Mouse (Mus musculus) lung, embryonic 16.5 days (tissue): ENCODE measurements around the gene Zfp553. TPM values are rescaled to one million over a fixed set of nuclear protein-coding genes. Genes with fewer than 3 reads are reported as not detected.

Experiments used
- ATAC-seq: fragments of 200-750 bp; cut with Nextera tagmentation; 2 replicates; pipeline ENCODE4 v1.8.0; 2017; ENCODE audit warnings: low read depth, mild to moderate bottlenecking, moderate library complexity
- H3K27ac ChIP-seq: fragments of 300-500 bp; sonication (generic); 2 replicates; pipeline ENCODE4 v1.5.1; 2014; ENCODE audit warnings: mild to moderate bottlenecking, control low read depth, low read length
- H3K27me3 ChIP-seq: fragments of 300-500 bp; sonication (generic); 2 replicates; pipeline ENCODE4 v1.6.1; 2014; ENCODE audit warnings: low read depth, low read length, mixed read lengths; ENCODE audit not compliant: control insufficient read depth, insufficient read depth
- H3K36me3 ChIP-seq: fragments of 300-500 bp; sonication (generic); 2 replicates; pipeline ENCODE4 v1.6.1; 2014; ENCODE audit warnings: low read length; ENCODE audit not compliant: control insufficient read depth, insufficient read depth
- H3K4me1 ChIP-seq: fragments of 300-500 bp; sonication (generic); replicated peaks from 2 replicates; pipeline ENCODE4 v1.6.1; 2014; ENCODE audit warnings: low read length, mixed read lengths; ENCODE audit not compliant: control insufficient read depth, insufficient read depth
- H3K4me2 ChIP-seq: fragments of 300-500 bp; sonication (generic); 2 replicates; pipeline ENCODE4 v1.6.1; 2014; ENCODE audit warnings: low read depth, low read length, control low read depth
- H3K4me3 ChIP-seq: fragments of 300-500 bp; sonication (generic); 2 replicates; pipeline ENCODE4 v1.5.1; 2014; ENCODE audit warnings: mild to moderate bottlenecking, low read length, control low read depth
- H3K9ac ChIP-seq: fragments of 300-500 bp; sonication (generic); 2 replicates; pipeline ENCODE4 v1.6.1; 2014; ENCODE audit warnings: low read length, control low read depth
- H3K9me3 ChIP-seq: fragments of 300-500 bp; sonication (generic); 2 replicates; pipeline ENCODE4 v1.6.1; 2016; ENCODE audit warnings: low read length; ENCODE audit not compliant: control insufficient read depth
- WGBS: fragments of 180-500 bp; shearing (Covaris S2); extraction: QIAGEN DNeasy Blood & Tissue Kit; methylation state at CpG from one replicate; pipeline ENCODE4 v1.1.7; 2014; 5-methylcytosine and 5-hydroxymethylcytosine counted together
- polyA plus RNA-seq: library from polyadenylated mRNA; unstranded; fragments of >200 nt; fragmentation: Nextera tagmentation; extraction: Ambion mirVana; gene quantifications from 2 replicates; pipeline ENCODE4 v1.2.1, GENCODE M21; 2015

Zfp553 gene
- polyA plus RNA-seq, 1 experiment from 2014 or later, result 27.7 TPM

DNA sequence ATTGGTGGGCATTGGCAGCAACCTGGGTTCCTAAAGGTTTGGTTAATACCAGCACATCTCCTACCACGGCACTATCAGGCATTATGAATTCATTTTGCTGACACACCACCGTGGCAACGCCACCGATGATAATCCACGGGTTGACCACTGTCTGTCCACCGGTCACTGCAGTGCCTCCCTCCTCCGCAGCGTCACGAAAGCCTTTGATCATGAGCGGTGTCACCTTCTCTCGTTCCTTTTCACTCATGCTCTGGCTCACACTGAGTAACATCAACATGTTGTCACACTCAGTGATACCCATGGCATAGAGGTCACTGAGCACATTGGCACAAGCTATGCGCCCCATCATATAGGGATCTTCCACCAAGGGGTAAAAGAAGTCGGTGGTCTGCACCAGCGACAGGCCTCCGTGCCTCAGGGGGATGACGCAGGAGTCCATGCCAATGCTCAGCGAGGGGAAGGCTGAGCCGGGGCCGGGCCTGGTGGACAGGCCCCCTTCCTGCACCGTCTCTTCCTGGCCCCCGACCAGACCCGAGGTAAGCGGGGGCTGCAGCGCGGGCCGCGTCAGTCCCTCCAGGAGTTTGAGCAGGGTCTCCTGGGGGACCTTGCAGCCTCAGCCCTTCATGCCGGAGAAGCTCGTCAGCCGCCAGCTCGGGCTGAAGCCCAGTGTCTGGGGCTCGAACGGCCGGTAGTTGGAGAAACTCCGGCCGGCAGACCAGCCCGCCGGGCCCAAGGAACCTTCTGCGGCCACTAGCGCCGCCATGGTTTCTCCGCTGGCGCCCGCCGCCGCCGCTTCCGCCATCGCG lies 40.5 kb downstream of the Zfp553 start:
- ATAC-seq, result peak; percentile 75
- Histone ChIP-seq H3K4me3 (peak overlapping the region; percentile 97), H3K27ac (peak overlapping the region; percentile 80), H3K4me2 (peak overlapping the region; percentile 91), H3K9ac (peak overlapping the region; percentile 96), H3K27me3 (no peaks in the 10 kb centered on the region), H3K9me3 (no peaks in the 10 kb centered on the region), H3K4me1 (peaks cover 17% of the 10 kb centered on the region), H3K36me3 (peaks cover 15% of the 10 kb centered on the region; the same call in 1 of the 2 replicates)
- 11% methylated on average over 46 of the region's 50 CpGs for WGBS

DNA sequence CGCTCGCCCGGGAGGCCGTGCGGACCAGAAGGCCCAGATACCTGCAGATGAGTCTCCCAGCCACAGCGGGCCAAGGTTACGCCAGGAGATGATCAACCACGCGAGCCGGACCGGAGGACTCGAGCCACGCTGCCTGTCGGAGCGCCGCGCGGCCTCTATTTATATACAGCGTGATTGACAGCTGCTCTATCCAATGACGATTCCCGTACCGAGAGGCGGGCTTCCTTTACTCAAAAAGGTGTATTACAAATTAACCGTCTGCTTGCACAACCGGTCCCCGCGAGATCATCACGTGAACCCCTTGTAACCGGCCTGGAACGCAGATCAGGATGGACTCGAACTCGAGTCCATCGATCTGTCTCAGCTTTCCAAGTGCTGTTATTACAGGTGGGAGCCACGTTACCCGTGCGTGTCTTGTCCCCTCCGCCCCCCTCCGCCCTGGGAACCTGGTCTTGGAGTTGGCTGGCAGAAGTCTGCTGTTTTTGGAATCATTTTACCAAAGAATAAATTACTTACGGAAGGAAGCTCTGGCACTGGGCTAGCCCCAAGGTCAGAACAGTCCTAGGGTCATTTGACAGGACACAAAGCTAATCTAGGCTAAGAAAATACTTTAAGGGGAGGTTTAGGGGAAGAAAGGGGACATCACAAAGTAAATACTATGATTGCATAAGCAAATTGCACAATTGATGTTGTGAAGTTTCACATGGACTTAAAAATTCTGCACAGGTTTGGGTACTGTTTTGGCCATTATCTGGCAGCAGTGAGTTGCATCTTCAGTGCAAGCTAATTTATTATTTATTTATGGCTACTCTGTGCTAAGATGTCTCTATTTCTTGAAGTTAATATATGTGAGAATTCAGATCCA lies 41.3 kb downstream of the Zfp553 start, which contains the start of gene Sephs2:
Gene Sephs2 (minus strand): TSS at position 131 of the 865 bp plus-strand sequence.
- H3K36me3 ChIP-seq, result peaks cover 13% of the 10 kb centered on the region; the same call in 1 of the 2 replicates
- no peaks in the 10 kb centered on the region for H3K9me3 ChIP-seq
- H3K27ac ChIP-seq, result peak within 1 kb of the TSS; percentile 80
- peak within 1 kb of the TSS; percentile 91 for H3K4me2 ChIP-seq
- peak within 1 kb of the TSS; percentile 97 for H3K4me3 ChIP-seq
- H3K9ac ChIP-seq, result peak within 1 kb of the TSS; percentile 96
- under 1% methylated on average over 39 of the region's 39 CpGs for WGBS
- H3K4me1 ChIP-seq, result peaks cover 17% of the 10 kb centered on the region
- ATAC-seq, result peak; percentile 93
- H3K27me3 ChIP-seq, result no peaks in the 10 kb centered on the region

DNA sequence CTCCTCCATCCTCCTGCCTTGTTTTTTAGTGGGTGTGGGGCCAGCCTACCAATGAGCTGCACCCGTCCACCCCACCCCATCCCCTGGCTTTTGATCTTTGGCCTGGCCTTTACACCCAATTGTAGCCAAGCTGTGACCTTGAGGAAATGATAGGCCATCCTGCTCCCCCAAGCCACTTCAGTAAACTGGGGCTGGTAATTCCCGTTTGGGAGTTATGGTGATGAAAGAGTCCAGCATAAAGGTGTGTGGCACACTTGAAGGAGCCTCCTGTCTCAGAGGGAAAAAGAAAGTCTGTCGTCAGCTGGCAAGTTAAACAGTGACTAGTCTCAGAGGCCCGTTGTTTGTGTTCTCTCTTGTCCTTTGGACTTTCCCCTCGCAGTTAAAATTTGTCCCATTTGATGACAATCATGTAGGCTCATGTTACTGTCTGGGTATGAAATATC lies 43.7 kb downstream of the Zfp553 start:
- Histone ChIP-seq H3K4me3 (no peak overlapping the region), H3K4me2 (no peak overlapping the region), H3K9ac (no peak overlapping the region), H3K36me3 (peaks cover 5% of the 10 kb centered on the region; the same call in 1 of the 2 replicates), H3K27ac (no peak overlapping the region), H3K4me1 (peaks cover 17% of the 10 kb centered on the region), H3K27me3 (no peaks in the 10 kb centered on the region), H3K9me3 (no peaks in the 10 kb centered on the region)
- WGBS, result 39% methylated on average over 5 of the region's 5 CpGs
- ATAC-seq, result no peak

DNA sequence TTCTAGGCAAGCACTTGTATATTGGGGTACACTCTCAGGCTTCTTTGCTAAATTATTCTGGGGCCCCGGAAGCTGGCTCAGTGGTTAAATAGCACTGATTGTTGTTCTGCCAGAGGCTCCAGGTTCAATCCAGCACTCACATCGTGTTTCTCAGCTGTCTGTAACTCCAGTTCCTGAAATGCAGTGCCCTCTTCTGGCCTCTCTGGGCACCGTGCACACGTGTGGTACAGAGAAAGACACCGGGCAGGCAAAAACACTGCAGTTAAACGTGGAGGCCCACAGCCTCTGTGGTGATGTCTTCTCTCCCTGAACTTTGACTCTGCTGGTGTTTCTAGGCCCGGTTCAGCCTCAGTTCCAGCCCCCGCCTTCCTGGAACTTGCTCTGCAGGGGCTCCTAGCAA lies 45.5 kb downstream of the Zfp553 start:
- Histone ChIP-seq H3K27me3 (no peaks in the 10 kb centered on the region), H3K4me1 (peaks cover 5% of the 10 kb centered on the region; the same call in 1 of the 2 replicates), H3K36me3 (no peaks in the 10 kb centered on the region), H3K4me3 (no peak overlapping the region), H3K4me2 (no peak overlapping the region), H3K9ac (no peak overlapping the region), H3K27ac (no peak overlapping the region), H3K9me3 (no peaks in the 10 kb centered on the region)
- WGBS, result 14% methylated on average over 8 of the region's 8 CpGs
- ATAC-seq, result no peak

DNA sequence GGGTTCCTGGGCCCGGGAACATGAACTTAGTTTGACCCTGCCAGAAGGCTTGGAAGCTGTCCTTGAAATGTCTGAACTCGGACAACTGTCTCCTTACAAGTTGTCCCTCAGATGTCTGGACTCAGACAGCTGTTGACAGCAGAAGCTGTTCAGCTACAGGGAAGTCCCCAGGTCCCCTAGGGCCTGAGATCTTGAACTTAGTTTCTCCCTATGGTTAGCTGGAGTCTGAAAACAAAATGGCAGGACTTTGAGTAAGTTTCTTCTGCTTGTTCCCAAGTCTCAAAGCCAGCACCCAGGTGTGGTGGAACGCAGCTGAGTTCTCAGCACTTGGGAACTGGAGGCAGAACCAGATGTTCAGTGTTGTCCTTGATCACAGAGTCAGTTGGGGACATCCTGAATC lies 47.2 kb downstream of the Zfp553 start:
- WGBS, result 41% methylated on average over 3 of the region's 3 CpGs
- H3K4me1 ChIP-seq, result no peaks in the 10 kb centered on the region
- H3K9me3 ChIP-seq, result no peaks in the 10 kb centered on the region
- ATAC-seq, result no peak
- no peak overlapping the region for H3K9ac ChIP-seq
- no peaks in the 10 kb centered on the region for H3K27me3 ChIP-seq
- no peak overlapping the region for H3K4me3 ChIP-seq
- H3K36me3 ChIP-seq, result no peaks in the 10 kb centered on the region
- no peak overlapping the region for H3K27ac ChIP-seq
- no peak overlapping the region for H3K4me2 ChIP-seq

DNA sequence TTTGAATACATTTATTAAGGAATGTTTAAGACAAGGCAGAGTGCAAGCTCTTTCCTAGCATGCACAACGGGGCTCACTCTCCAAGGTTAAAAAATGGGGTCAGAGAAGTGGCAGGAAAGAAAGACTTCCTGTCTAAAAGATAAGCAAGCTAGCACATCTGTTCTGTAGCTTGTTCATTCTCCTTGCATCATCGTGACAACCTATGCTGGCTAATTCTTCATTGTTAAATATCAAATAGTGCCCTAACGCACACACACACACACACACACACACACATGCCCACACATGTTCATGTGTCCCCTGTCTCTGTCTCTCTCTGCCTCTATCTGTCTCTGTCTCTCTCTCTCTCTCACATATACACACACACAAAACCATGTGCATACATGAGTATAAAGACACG lies 48.3 kb downstream of the Zfp553 start:
- Histone ChIP-seq H3K4me3 (no peak overlapping the region), H3K4me2 (no peak overlapping the region), H3K27ac (no peak overlapping the region), H3K36me3 (no peaks in the 10 kb centered on the region), H3K9ac (no peak overlapping the region), H3K4me1 (no peaks in the 10 kb centered on the region), H3K27me3 (no peaks in the 10 kb centered on the region), H3K9me3 (no peaks in the 10 kb centered on the region)
- 37% methylated on average over 4 of the region's 4 CpGs for WGBS
- ATAC-seq, result no peak

DNA sequence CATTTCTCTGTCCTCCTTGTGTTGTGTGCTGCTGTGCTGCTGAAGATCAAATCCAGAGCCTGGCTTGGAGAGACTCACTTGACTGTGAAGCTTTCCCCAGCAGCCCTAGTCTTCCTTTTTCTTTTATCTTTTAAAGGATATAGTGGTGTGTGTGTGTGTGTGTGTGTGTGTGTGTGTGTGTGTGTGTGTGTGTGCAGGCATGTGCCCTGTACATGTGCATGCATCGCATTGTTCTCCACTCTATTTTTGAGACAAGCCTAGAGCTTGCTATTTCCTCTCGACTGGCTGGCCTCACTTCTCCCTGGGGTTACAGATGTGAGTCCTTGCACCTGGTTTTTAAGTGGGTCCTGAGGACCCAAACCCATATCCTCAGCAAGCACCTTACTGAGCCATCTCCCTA lies 49.3 kb downstream of the Zfp553 start:
- 79% methylated on average over 2 of the region's 2 CpGs for WGBS
- Histone ChIP-seq H3K4me3 (no peak overlapping the region), H3K4me2 (no peak overlapping the region)

DNA sequence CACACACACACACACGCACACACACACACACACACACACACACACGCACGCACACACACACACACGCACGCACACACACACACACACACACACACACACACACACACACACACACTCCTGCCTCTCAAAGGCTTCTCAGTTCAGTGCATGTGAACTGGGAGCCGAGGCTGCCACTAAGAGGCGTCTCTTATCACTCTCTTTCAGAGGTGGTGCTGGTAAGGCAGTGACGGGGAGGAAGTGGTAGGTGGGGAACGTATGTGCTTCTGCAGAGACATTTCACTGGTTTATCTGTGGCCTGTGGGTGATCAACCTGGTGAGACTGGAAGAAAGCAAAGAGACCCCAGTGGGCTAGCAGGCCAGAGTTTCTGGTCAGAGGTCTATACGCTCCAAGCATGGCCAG lies 52.3 kb downstream of the Zfp553 start:
- no peaks in the 10 kb centered on the region for H3K27me3 ChIP-seq
- H3K4me1 ChIP-seq, result no peaks in the 10 kb centered on the region
- peaks cover 4% of the 10 kb centered on the region; the same call in 1 of the 2 replicates for H3K9me3 ChIP-seq
- no peak overlapping the region for H3K9ac ChIP-seq
- no peaks in the 10 kb centered on the region for H3K36me3 ChIP-seq
- H3K4me2 ChIP-seq, result no peak overlapping the region
- WGBS, result 52% methylated on average over 6 of the region's 10 CpGs
- no peak overlapping the region for H3K4me3 ChIP-seq
- ATAC-seq, result no peak
- no peak overlapping the region for H3K27ac ChIP-seq

More for the DNA sequence above, 49.3 kb downstream of the Zfp553 start:
- ATAC-seq, result no peak
- Histone ChIP-seq H3K9me3 (no peaks in the 10 kb centered on the region), H3K4me1 (no peaks in the 10 kb centered on the region), H3K36me3 (no peaks in the 10 kb centered on the region), H3K27me3 (no peaks in the 10 kb centered on the region), H3K9ac (no peak overlapping the region), H3K27ac (no peak overlapping the region)
